Mouse (Mus musculus): ENCODE data around the gene Dscaml1.
"Not testable (repeated sequence)": the region's sequence is repeated elsewhere in the genome, so short reads cannot be mapped to it uniquely, and the experiment has no call there.

The Dscaml1 gene

DNA sequence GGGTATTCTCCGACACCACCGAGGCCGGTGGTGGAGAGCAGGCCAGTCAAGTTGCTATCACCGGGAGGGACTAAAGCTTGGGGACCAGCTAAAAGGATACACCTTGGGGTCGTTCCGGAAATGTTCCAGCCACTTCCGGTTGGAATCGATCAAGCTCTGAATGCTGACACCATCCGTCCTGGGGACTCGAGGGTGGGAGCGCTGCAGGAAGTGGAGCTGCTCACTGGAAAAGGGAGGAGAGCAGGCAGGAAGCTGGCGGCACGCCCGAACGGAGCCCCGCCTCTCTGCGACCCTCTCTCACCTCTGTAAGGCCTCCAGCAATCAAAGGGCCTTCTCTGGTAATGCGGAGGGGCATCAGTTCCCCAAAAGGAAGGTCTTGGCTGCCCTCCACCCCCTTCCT, 342.0 kb downstream of the Dscaml1 start:
- ATAC-seq (ENCODE audit: low TSS enrichment), result no peak

DNA sequence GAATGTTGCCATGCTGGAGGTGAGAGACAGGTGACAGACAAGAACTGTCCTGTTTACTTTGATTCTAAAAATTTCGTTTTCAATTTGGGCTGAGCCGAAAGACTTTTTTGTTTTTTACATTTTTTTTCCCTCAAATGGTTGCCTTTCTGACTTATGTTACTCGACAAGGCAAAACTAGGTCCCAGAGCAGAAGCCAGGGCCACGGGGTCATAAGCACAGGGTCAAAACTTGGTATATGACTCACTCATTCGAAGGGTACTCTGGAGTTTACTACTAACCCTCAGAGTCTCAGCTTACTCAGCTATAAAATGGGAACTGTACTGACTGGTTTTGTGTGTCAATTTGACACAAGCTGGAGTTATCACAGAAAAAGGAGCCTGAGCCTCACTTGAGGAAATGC, 343.2 kb downstream of the Dscaml1 start:
- ATAC-seq (ENCODE audit: low TSS enrichment), result no peak

- no peak for ATAC-seq (ENCODE audit: low TSS enrichment)
Measured at GRCm38 (mm10) chr9:45774088-45774487, 347.7 kb downstream of the Dscaml1 start.

- ATAC-seq (ENCODE audit: low TSS enrichment), result not testable (repeated sequence)
Measured at GRCm38 (mm10) chr9:45776176-45776575, 349.7 kb downstream of the Dscaml1 start.

DNA sequence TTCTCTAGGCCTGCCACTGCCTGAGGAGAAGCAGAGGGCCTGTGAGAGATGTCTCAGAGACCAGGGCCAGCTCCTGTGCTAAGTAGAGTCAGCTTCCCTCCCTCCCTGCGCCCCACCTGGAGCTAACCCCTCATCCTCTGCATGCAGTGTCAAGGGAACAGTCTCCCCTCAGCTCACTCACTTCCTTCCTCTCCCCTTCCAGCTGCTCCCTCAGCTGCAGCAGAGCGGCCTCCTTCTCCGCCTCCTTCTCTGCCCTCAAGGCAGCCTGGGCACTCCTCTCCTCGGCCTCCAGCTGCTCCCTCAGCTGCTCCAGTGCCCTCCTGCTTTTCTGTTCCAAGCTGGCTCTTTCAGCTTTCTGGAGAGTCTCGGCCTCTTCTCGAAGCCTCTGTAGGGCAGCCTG, 352.8 kb downstream of the Dscaml1 start:
- ATAC-seq (ENCODE audit: low TSS enrichment), result no peak

- ATAC-seq (ENCODE audit: low TSS enrichment), result no peak
Measured at GRCm38 (mm10) chr9:45783249-45784069, 357.0 kb downstream of the Dscaml1 start.

- ATAC-seq (ENCODE audit: low TSS enrichment), result no peak
Measured at GRCm38 (mm10) chr9:45787071-45787470, 360.6 kb downstream of the Dscaml1 start.

DNA sequence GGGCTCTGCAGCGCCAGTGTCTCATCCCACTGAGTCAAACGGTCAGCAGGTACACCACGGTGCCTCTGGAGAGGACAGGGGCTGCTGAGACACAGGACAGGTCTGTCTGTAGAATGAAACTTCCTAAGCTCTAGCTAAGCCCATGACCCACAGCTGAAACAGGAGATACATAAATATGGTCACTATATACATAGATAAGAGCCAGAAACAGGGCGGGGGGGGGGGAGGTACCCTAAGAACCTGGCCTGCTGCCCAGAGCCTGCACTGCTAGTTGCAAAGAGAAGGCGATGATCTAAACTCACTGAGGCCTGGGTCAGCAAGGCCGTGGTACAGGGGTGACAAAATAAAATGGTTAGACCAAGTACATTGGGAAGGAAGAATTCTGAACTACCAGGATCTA, 361.1 kb downstream of the Dscaml1 start:
- ATAC-seq (ENCODE audit: low TSS enrichment), result no peak

GRCm38 (mm10) chr9:45788405-45788804, 362.0 kb downstream of the Dscaml1 start:
- no peak for ATAC-seq (ENCODE audit: low TSS enrichment)

DNA sequence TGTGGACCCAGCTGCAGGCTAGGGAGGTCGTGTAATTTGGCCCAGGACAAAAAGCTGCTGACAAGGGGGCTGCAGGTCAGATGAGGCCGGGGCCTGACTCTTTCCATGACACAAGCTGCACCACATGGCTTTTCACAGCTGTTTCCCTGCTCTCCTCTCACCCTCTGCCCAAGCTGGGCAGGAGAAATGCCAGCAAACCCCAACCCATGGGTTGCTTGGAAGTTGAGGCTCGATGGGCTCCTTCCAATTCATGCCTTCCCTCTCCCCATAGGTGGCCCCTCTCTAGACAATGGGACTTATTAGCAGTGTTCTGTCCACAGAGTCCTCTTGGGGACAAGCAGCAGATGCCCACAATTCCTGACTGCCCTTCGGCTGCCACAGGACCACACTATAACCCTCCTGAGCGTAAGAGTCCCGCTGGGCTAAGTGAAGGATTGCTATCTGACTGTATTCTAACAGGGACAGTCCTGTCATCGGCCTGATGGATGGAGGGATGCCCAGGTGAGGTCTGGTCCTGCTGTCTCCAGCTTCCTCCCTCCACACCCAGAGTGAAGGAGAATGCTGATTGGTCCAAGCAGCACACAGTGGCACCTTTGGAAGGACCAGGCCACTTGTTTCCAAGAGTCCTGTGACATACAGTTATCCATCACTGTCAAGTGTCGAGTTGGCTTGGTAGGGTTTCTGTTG, 365.2 kb downstream of the Dscaml1 start:
- ATAC-seq (ENCODE audit: low TSS enrichment), result no peak

DNA sequence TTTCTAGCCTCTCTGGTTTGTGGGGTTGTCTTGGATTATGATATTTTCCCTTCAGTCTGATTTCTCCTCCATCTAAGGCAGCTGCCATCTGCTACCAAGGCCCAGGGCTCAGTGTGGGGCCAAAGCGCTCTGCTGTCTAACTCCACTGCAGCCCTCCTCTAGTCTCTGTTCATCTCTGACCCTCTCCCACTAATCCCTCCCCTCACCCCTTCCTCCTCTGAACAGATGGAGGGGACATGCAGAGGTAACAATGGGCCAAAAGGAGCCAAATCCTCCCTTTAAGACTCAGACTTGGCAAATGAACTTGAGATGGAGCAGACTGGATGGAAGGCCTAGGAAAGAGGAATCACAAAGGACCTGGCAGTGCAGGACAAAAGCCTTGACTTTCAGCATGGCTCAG, 365.8 kb downstream of the Dscaml1 start:
- ATAC-seq (ENCODE audit: low TSS enrichment), result no peak

- ATAC-seq (ENCODE audit: low TSS enrichment), result no peak
Measured at GRCm38 (mm10) chr9:45793697-45794096, 367.3 kb downstream of the Dscaml1 start.

GRCm38 (mm10) chr9:45795722-45796121, 369.3 kb downstream of the Dscaml1 start:
- no peak for ATAC-seq (ENCODE audit: low TSS enrichment)

DNA sequence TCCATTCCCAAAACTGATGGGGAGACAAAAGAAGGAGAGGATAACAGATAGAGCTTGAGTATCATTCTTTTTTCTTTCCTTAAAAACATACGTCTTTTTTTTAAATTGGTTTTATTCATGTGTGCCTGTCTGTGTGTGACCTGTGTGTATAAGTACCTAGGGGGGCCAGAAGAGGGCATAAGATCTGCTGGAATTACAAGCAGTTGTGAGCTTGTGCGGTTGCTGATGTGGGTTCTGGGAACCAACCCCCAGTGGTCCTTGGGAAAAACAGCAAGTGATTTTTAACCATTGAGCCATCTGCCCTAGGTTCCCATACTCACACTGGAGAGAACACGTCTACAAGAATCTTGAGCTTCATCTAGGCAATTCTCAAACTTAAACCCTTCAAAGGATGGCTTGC, 370.8 kb downstream of the Dscaml1 start:
- no peak for ATAC-seq (ENCODE audit: low TSS enrichment)

GRCm38 (mm10) chr9:45798467-45799164, 372.2 kb downstream of the Dscaml1 start:
- peak; percentile 68 for ATAC-seq (ENCODE audit: low TSS enrichment)

- no peak for ATAC-seq (ENCODE audit: low TSS enrichment)
Measured at GRCm38 (mm10) chr9:45799402-45799801, 373.0 kb downstream of the Dscaml1 start.

All from frontal cortex, adult (tissue).